Mouse (Mus musculus) hematopoietic stem cell, adult 5-6 weeks (primary cell): ENCODE measurements around the gene Nhs. TPM values are rescaled to one million over a fixed set of nuclear protein-coding genes. Genes with fewer than 3 reads are reported as not detected.

Source experiments
- ATAC-seq, 2 experiments: fragments of 125-278 bp in 1 of 2; replicated peaks in 1 of 2; 2 replicates each; pipeline ENCODE4 v1.8.0; 2016 to 2017; ENCODE audit warnings: inconsistent platforms in 2 of 2, mild to moderate bottlenecking in 2 of 2, moderate number of reproducible peaks in 2 of 2, low read depth in 1 of 2, moderate TSS enrichment in 1 of 2; ENCODE audit not compliant: low FRiP score in 2 of 2, poor library complexity in 2 of 2, severe bottlenecking in 2 of 2, insufficient read depth in 1 of 2, low TSS enrichment in 1 of 2
- total RNA-seq: library from RNA; stranded (forward); fragments of 172-1452, 232-1000 nt; gene quantifications from 2 replicates; pipeline ENCODE4 v1.2.3, GENCODE M21; 2017

The Nhs gene
- total RNA-seq, 1 experiment from 2014 or later = not detected

DNA sequence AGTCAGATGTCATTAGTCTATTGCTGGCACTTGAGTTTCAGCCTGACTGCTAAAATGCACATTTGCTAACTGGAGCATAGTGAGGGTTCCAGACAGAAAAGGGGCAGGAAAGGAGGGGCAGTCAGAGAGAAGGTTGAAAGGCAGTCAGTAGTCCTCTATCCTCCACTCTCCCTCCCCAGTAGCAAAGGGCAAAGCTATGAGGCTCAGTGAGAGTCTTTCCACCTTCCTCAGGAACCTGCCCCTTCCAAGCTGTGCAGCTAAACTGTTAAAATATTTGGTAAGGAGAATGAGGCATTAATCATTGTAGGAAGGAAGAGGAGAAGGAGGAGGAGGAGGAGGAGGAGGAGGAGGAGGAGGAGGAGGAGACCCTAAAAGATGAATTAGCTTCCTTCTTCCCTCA lies 115.4 kb downstream of the Nhs start:
- no peak for ATAC-seq

DNA sequence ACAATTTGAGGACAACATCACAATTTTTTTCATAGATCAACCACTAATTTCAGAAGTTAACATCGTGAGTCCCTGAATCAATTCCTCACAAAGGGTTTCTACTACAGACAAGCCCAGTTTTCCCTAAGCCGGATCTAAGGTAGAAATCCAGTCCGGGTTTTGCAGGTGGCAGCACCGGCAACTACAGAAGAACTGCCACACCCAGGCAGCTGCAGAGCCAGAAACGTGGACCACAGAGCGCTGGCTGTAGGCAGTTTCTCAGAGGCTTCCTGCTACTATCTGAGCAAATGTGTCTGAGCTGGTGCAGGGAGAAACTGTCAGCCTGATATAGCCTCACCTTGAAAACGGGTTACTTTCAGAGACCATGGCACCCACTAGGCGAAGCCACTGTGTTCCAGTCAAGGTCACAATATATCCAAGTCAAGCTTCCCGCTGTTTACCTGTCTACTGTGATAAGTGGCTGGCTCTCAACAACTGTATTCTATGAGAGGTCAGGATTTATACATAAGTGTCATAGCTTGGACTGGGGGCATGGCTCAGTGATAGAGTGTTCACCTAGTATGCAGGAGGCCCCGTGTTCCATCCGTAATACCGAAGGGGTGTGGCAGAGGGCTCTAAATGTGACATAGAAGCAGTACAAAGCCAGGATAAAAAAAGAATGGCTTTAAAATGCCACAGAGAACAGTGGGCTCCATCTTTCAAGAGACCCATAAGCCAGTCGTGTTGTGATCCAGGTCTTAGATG lies 134.1 kb downstream of the Nhs start:
- ATAC-seq = peak; percentile 65 to 77

DNA sequence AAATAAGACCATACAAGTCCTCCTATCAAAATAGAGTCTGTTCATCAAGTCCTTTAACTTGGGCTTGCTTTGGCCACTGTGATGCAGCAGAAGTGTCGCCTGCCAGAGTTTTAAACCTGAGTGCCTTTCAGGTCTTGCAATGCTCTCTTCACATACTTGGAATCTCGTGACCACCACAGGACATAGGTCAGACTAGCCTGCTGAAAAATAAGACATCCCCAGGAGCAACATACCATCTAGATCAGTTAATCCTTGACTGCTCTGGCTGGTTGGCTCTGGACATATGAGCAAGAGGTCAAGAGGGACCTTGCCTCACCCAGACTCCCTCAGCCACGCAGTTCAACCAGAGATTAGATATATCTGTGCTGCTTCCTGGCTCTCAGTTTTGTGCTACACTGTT lies 137.8 kb downstream of the Nhs start:
- ATAC-seq = no peak

DNA sequence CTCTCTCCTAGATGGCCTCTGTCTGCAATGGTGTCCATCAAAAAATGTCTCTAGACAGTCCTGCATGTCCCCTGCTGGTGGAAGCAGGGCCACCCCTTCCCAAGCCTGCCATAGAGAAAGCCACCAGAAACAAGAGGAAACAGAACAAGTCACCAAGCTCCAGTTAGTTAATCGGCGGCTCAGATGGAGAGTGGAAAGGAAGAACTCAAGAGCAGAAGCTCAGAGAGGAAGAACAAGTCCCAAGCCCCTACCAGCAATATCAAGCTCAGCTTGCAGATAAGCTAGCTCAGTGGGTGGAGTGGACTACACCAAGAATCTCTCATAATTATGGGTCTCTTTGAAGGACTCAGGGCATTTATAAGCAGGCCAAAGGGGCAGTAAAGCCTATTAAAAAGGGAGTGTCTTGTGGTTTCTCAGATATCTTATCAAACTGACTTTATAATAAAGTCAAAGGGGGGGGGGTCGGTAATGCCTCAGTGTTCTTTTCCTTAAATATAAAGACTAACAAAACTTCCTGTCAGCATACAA lies 139.4 kb downstream of the Nhs start:
- no peak for ATAC-seq

DNA sequence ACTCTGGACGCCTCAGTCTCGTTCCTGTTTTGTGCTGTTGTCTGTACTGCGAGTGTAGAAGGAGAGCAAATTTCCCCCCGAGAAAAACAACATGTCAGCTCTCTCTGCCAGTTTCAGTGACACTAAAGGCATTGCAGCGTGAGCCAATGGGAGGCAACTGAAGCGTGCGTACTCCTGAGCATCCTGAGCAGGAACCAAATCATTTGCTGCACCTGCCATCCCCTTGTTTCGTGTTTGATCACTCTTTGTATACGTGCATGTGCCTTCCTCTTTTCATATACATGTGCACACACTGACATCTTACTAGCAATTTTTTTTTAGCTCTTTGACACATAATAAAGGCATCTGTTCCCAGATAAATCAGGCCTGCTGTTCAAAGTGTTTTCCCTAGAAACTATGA lies 142.1 kb downstream of the Nhs start:
- ATAC-seq = no peak

DNA sequence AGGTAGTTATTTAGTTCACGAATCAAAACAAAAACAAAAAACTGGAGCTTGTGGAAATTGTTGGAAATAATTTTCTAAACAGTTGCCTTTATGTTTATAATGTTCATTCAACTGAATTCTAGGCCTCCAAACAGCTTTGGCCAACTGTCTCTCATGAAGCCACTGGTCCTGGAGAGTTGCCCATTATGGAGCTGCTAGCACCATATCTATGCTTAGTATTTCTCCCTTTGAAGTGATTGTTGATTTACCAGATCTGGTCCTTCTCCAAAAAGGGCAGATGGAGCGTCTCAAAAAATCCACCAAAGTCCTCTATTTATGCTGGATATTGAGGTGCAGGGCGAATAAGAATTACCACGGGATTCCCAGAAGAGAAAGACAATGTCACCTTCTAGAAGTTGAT lies 147.0 kb downstream of the Nhs start:
- ATAC-seq = no peak

DNA sequence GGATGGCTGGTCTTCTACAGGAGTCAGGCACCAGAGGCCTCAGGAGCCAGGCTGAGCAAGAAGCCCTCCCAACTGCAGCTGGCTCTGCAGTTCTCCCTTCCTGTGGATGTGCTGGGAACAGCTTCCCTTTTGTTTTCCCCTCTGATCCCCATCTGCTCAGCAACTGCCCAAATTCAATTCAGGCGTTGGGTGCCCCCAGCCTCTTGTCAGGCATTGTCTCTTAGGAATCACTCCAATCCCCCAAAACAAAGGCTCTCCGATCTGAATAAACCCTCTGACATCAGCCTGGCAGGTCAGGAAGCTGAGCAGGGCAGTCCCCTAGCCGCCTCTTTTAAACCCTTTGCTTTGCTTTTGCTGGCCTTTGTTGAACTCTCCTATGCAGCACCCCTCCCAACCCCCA lies 149.7 kb downstream of the Nhs start:
- ATAC-seq = no peak

DNA sequence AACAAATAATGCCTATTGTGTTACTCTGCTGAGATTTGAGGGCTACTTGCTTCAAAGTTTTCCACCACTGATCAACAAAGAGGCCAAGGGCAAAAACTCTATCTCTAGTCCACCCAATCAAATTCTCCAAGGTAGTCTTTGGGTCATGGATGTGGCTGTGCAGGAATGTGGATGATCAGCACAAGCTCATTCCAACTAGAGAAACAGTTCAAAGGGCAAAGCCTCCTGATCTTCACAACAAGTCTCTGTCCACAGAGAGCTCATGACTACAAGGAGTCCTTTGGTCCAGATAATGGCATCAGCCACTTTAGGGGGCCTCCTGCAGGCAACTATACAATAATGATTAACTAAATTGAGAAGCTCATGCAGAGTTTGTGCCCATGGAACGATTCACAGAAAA lies 155.7 kb downstream of the Nhs start:
- no peak for ATAC-seq

DNA sequence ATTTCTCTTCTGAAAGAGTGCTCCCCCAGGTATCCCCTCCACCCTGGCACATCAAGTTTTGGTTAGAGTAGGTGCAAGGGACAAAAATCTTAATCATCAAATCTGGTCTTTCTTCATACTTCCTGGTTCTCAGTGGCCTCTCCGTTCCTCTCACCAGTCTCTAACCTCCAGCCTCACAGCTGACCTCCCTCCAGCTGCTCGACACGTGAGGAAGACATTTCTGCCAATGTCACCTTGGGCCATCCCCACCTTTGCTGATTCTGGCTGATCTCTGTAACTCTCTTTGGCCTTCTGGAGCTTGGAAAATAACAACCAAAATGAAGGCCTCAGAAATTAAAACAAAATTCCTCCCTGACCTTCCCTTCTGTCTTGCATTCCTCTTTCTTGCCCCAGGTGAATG lies 160.7 kb downstream of the Nhs start:
- ATAC-seq = no peak

DNA sequence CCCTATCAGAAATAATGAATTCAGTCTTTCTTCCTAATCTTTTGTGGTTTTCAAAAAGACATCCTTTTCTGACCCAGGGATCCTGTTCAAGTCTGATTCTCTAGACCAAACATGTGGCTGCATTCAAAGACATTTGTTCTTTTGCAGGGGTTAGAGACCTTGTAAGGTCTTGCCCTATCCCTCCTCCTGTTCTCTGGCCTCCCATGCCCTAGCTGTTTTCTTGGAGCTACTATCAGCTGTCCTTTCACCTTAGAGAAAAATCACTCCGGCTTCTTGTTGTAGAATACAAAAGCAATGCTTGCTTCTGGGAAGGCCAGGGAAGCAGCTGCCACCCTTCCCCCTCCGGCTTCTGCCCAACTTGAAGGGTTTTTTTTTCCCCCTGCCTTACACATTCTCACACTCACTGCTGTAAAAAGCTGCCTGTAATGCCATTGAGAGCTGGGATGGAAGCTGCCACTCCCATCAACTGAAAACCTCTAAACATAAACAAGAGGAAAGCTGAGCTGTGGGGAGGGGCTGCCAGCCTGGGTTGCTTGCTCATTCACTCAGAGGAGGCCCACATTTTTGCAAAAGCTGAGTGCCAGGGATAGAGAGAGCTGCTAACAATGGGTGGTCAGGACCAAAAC lies 162.2 kb downstream of the Nhs start:
- no peak for ATAC-seq

DNA sequence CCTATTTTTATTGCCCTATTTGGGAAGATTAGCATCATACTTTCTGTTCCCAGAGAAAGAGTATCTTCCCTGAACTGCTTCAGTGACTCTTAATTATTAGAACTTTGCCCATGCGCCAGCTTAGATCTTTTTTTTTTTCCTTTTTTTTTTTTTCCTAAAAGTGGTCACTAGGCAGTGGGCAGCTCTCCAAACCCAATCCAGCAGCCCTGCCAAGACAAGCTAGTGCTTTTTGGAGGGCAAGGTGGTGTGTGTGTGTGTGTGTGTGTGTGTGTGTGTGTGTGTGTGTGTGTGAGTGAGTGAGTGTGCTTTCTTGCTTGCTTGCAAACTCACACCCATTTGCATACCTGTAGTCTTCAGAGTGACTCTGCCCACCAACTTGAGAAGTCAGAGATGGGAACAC lies 169.4 kb downstream of the Nhs start:
- ATAC-seq = no peak

DNA sequence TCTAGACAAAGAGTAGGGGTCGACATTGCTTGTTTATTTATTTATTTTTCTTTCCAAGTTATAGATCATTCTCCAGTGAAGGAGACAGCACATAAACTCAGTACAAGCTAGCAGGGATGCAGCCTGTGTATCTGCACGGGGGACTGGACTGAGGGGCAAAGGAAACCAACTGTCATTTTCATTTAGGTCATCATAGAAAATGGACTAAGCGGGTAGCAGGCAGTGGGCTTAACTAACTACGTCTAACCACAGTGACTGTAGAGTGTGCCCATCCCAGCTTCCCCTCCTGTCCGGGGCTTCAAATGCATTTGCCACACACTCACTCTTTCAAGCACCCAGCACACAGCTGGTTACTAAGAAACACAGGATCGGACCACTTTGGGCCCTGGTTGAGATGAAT lies 174.6 kb downstream of the Nhs start:
- no peak for ATAC-seq

DNA sequence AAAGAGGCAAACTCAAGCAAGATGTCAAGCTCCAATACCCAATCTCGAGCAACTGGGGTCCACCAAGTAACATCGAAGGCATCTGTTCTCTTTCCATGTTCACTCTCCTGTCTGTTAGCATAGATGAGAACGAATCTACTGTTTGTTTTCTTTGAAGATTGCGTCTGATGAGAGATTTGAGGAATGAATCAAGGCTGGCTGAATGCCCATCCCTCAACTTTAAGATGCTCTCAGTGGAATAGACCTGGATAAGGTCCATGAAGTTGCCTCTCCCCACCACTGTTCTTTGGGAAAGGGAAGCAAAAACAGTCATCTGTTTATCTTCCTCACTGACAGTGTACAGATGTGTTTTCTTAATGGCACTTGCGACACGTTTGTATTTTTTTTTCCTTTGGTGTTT lies 178.1 kb downstream of the Nhs start:
- no peak for ATAC-seq

DNA sequence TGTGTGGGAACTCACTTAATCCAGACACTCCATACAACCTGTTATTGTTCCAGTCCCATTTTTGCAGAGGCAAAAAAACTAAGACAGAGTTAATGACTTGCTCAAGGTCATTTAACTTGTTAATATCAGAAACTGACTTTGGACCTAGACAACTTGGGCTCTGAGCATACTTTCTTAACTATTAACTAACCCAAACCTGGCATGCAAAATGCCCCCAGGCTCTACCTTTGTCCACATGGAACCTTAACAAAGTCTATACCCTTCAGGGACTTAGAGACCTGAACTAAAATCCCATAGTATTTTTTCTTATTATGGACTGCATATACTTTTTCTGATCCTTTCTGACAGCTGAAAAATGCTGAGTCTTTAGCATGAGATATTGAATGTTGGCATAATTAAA lies 179.6 kb downstream of the Nhs start:
- ATAC-seq = no peak

DNA sequence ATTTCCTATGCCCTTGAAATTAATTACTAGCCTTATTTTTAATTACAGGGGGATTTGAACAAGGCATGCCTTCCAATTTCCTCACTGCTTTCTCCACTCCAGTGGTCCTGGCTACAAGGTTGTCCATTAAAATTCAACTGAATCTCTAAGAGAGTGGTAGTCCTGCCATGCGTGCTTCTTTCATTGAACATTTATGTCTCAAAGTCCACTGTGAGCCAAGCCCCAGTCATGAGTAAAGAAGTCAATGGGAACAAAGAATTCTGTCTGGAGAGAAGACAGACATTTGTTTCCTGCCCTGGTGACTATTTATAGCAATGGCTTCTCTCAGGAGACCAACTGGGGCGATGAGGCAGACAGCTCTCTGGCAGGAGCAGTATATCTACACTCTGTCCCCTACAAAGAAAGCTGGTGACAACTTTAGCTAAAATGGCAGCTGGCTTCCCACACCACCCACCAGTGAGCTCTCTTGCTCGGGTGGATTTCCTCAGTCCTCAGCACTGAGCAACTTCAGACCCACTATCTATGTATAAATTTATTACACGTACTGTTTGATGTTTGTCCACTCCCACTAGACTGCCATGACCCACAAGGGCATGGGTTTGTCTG lies 182.2 kb downstream of the Nhs start:
- no peak for ATAC-seq

DNA sequence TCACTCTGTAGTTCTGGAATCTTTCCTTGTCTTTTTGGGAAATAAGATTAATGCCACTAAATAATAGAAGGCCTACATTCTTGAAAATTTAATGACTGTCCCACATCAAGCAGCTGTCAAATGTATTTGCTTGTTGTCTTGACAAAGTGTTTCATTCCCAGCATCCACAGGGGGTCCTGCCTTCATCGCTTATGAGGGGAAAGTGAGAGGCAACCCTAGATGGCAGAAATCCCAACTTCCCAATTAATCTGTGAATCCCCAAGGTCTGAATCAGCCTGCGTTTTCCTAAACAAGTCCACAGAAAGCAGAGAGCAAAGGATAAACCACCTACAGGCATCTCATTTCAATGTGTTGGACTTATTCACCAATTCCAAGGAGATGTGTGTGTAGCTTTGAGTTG lies 183.2 kb downstream of the Nhs start:
- no peak for ATAC-seq

DNA sequence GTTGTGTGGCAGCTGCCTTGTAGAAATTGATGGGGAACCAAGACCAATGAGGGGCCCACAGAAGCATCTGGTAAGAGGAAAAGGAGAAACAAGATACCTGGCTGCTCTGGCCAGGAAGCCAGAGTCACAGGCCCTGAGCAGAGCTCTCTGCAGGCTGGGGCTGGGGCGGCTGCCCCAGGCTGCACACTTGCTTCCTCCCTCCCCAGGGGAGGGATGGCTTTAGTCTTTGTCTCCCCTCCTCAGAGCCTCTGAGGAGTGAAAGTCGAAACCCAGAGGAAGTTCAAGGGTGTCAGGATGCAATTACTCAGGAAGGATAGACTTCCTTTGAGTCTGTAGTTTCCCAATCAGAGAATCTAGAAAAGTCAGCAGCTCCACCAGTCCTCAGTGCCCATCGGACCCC lies 186.0 kb downstream of the Nhs start:
- peak; percentile 32 to 48 for ATAC-seq

DNA sequence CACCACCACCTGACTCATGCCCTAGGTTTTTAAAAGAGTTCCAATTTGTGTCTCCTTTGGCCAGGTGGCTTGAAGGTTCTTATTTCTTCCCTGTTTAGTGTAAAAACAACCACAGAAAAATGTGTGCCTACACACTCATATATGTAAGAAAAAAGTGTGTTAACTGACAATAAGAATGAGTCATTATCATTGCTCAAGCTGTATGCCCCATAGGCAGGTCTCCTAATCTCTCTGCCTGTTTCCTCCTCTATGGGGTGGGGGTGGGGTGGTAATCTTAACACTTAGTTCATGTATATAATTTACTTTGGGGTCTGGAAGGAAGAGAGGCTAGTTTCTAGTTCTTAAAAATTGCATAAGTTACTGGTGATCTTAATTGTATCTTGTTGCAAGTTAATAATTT lies 186.8 kb downstream of the Nhs start:
- no peak for ATAC-seq
